Mouse (Mus musculus) heart, embryonic 10.5 days (tissue): ENCODE results near the gene Ankrd17. TPM values are rescaled to one million over a fixed set of nuclear protein-coding genes. Genes with fewer than 3 reads are reported as not detected.

Experiments used
- DNase-seq: peaks from one replicate; pipeline ENCODE4 v3.0.0-alpha.2; 2017; ENCODE audit warnings: low spot score
- H3K27ac ChIP-seq: fragments of 300-500 bp; sonication (generic); 2 replicates; pipeline ENCODE4 v1.5.1; 2016; ENCODE audit warnings: mild to moderate bottlenecking
- H3K27me3 ChIP-seq: fragments of 300-500 bp; sonication (generic); 2 replicates; pipeline ENCODE4 v1.6.1; 2016; ENCODE audit warnings: mild to moderate bottlenecking; ENCODE audit not compliant: poor library complexity, insufficient read depth, severe bottlenecking
- H3K36me3 ChIP-seq: fragments of 300-500 bp; sonication (generic); 2 replicates; pipeline ENCODE4 v1.6.1; 2016; ENCODE audit warnings: mild to moderate bottlenecking, moderate library complexity
- H3K4me1 ChIP-seq: fragments of 300-500 bp; sonication (generic); 2 replicates; pipeline ENCODE4 v1.6.1; 2016; ENCODE audit warnings: mild to moderate bottlenecking
- H3K4me3 ChIP-seq: fragments of 300-500 bp; sonication (generic); 2 replicates; pipeline ENCODE4 v1.5.1; 2016; ENCODE audit warnings: mild to moderate bottlenecking, moderate library complexity
- H3K9me3 ChIP-seq: fragments of 300-500 bp; sonication (generic); 2 replicates; pipeline ENCODE4 v1.6.1; 2016; ENCODE audit warnings: mild to moderate bottlenecking, moderate library complexity
- WGBS: fragments of 180-500 bp; shearing (Covaris S2); methylation state at CpG from one replicate; pipeline ENCODE4 v1.1.7; 2016; 5-methylcytosine and 5-hydroxymethylcytosine counted together
- polyA plus RNA-seq: library from polyadenylated mRNA; unstranded; fragments of >200 nt; fragmentation: Nextera tagmentation; extraction: Ambion mirVana; gene quantifications from 2 replicates; pipeline ENCODE4 v1.2.1, GENCODE M21; 2016

The Ankrd17 gene
- polyA plus RNA-seq, 1 experiment from 2014 or later = 26.0 TPM

DNA sequence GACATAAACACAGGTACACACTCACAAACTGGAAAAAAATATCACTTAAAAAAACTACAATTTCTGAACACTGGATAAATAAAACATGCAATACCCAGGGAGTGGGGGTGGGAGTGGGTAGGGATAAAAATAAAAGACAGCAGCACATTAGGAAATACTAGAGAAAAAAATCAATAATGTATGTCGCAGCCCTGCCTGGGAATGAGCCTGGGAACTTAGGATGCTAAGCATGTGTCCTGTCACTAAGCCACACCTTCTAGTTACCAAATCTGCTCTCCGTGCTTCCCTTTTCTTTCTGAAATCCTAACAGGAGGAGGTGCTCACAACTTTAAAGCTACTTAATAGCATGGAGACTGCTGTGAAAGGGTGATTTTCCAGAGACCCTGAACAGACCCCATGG, 136.6 kb downstream of the Ankrd17 start:
- no peak overlapping the region for H3K4me3 ChIP-seq
- WGBS = 90% methylated on average over 2 of the region's 2 CpGs
- no peak overlapping the region for H3K27ac ChIP-seq
- DNase-seq = no peak
- H3K27me3 ChIP-seq = no peaks in the 10 kb centered on the region
- H3K4me1 ChIP-seq = no peaks in the 10 kb centered on the region
- no peaks in the 10 kb centered on the region for H3K9me3 ChIP-seq
- peaks cover 84% of the 10 kb centered on the region for H3K36me3 ChIP-seq

DNA sequence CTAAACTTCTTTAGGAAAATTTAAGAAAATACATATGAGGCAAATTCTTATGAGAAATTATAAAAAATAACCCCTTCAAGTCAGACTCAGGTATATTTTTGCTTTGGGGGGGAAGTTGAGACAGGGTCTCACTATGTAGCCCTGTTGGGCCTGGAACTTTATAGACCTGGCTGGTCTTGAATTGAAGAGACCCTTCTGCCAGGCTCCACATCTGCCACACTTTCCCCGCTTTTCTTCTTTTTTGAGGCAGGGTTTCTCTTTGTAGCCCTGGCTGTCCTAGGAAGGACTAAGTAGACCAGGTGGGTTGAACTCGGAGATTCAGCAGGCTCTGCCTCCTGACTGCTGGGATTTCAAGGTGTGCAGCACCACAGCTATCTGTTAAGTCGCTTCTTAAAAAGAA, 139.7 kb downstream of the Ankrd17 start:
- H3K4me3 ChIP-seq = no peak overlapping the region
- H3K9me3 ChIP-seq = no peaks in the 10 kb centered on the region
- 92% methylated on average over 3 of the region's 3 CpGs for WGBS
- H3K27me3 ChIP-seq = no peaks in the 10 kb centered on the region
- peaks cover 62% of the 10 kb centered on the region for H3K36me3 ChIP-seq
- peaks cover 7% of the 10 kb centered on the region for H3K4me1 ChIP-seq
- H3K27ac ChIP-seq = no peak overlapping the region
- no peak for DNase-seq

DNA sequence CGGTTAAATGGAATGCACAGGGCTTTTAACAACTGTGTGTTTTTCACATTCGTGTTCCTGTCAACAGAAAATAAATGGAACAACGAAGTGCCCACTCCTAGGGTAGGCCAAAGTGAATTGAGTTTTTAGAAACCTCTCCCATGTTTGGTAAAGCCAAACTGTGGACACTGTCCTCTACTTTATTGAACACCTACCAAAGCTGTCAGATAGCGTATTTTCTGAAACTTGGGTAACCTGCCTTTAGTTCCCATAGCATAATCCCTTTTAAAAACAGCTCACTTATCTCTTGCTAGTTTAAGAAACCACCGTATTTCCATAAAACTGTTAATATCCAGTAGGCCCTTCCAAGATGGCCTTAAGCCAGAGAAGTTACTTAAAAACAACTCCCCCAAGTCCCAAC, 141.6 kb downstream of the Ankrd17 start:
- no peak for DNase-seq
- Histone ChIP-seq H3K4me1 (peaks cover 7% of the 10 kb centered on the region), H3K27ac (no peak overlapping the region), H3K9me3 (no peaks in the 10 kb centered on the region), H3K27me3 (no peaks in the 10 kb centered on the region), H3K36me3 (peaks cover 52% of the 10 kb centered on the region), H3K4me3 (peak overlapping the region; percentile 92; the same call in 1 of the 2 replicates)
- WGBS = 81% methylated on average over 5 of the region's 5 CpGs

DNA sequence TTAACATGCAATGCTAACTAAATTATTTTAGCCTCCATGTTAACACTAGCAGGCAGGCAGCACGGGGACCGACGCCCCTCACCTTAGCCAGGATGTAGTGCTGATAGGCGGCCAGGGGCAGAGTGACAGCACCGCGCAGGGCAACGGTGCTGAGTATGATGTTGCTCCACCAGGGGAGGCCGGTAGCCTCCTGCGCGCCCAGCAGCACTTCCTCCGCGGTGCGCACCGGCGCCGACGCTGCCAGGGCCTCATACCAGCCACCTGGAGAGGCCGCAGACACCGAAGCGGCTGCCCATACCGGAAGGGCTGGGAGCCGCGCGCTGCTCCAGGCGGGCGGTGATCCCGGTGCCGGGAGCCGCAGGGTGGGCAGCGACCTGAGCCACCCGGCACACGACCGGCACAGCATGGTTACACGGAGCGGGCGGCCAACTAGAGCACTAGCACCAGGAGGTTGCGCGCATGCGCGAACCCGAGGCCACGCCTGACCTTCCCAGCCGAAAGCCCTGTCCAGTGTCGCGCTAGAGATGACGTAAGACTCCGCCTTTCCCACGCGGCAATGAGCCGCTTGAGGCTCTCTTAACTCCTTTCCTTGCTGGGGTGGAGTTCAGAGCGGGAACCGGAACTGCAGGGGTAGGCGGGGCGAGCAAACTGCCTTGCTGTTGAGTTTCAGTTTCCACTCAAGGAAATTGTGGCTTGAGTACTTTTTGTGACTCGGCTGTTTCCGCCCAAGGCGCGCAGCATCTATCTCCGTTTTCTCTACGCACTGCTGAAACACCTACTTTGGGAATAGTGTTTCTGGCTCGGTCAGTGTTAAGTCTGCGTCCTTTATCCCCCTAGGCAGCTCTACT, 142.6 kb downstream of the Ankrd17 start, which contains the start of gene Cox18:
Gene Cox18 (minus strand): TSS at position 468 of the 848 bp plus-strand sequence.
- Histone ChIP-seq H3K27me3 (no peaks in the 10 kb centered on the region), H3K36me3 (peaks cover 52% of the 10 kb centered on the region), H3K4me1 (peaks cover 7% of the 10 kb centered on the region), H3K27ac (peak within 1 kb of the TSS; percentile 94), H3K4me3 (peak within 1 kb of the TSS; percentile 92), H3K9me3 (no peaks in the 10 kb centered on the region)
- peak; percentile 99 for DNase-seq
- WGBS = under 1% methylated on average over 62 of the region's 62 CpGs

DNA sequence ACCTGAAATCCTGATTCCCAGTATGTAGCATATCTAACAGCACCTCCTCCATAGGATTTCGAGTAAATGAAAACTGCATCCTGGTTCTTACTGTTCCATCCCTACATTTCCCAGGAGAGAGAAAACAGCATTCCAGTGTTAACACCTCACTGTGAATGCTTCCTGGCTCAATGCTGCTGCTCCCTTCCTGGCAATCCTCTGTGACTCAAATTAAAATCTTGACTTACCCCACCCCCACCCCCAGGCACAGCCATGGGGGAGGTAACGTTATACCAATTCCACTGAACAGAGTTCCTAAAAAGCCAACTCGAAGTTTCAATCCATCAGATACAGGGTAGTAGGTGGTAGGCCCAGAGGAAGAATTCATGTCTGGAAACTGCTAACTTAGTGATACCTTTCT, 143.4 kb downstream of the Ankrd17 start:
- H3K36me3 ChIP-seq = peaks cover 53% of the 10 kb centered on the region
- no peak for DNase-seq
- WGBS = 35% methylated on average over 3 of the region's 3 CpGs
- H3K4me3 ChIP-seq = peak overlapping the region; percentile 92
- H3K27me3 ChIP-seq = no peaks in the 10 kb centered on the region
- peak overlapping the region; percentile 94 for H3K27ac ChIP-seq
- no peaks in the 10 kb centered on the region for H3K9me3 ChIP-seq
- H3K4me1 ChIP-seq = peaks cover 7% of the 10 kb centered on the region

DNA sequence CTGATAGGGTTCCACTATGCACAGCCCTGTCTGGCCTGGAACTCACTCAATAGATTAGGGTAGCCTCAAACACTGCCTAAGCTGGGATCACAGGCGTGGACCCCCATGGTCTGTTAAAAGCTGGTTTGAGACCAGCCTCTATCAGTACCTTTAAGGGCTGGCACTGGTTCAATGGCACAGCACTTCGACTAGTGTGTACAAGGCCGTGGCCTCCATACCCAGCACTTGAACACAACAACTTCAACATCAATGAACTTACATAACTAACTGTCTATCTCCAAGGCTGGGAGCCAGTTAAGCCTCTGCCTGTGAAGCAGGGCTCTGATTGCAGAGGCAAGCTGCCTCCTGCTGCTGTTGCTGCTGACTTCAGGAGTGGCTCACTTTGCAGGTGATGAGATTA, 148.6 kb downstream of the Ankrd17 start:
- Histone ChIP-seq H3K36me3 (peaks cover 76% of the 10 kb centered on the region), H3K27me3 (no peaks in the 10 kb centered on the region), H3K9me3 (no peaks in the 10 kb centered on the region), H3K4me1 (peaks cover 2% of the 10 kb centered on the region; the same call in 1 of the 2 replicates), H3K4me3 (no peak overlapping the region), H3K27ac (no peak overlapping the region)
- WGBS = 92% methylated on average over 3 of the region's 3 CpGs
- no peak for DNase-seq

DNA sequence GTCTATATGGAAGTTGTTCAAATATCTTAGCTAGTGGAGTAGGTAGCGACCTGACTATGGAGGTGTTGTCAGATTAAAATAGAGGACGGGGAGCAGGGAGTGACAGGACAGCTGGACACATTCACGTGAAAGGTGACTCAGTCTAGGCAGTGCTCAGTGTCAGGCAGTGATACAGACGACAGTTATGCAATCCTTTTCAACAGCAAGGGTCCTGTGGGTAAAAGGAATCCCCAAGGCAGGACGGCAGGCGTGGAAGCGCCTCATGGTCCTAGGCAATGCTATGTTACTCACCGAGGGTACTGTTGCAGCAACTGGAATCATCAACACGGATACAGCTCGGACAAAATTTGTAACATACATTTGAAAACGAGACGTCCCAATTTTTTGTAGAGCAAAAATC, 149.2 kb downstream of the Ankrd17 start:
- WGBS = 92% methylated on average over 12 of the region's 12 CpGs
- Histone ChIP-seq H3K4me3 (no peak overlapping the region), H3K9me3 (no peaks in the 10 kb centered on the region), H3K36me3 (peaks cover 76% of the 10 kb centered on the region), H3K27ac (no peak overlapping the region), H3K27me3 (no peaks in the 10 kb centered on the region), H3K4me1 (no peaks in the 10 kb centered on the region)
- no peak for DNase-seq

DNA sequence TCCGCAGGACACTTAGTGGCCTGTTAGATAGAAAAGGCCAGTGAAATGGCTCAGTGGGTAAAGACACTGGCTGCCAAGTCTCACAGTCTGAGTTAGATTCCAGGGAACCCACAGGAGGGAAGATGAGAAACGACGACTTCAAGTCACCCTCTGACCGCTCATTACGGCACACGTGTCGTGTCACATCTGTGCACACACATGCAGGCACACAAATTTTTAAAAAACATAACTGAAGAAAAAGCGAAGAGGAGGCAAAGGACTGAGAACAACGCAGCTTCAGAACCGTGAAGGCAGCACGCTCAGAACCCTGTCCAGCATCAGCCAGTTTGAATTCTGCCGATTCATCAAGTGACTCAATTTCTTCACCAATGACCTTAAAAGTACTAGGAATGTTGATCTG, 153.0 kb downstream of the Ankrd17 start:
- no peaks in the 10 kb centered on the region for H3K4me1 ChIP-seq
- no peaks in the 10 kb centered on the region for H3K27me3 ChIP-seq
- H3K27ac ChIP-seq = no peak overlapping the region
- no peak for DNase-seq
- 93% methylated on average over 12 of the region's 12 CpGs for WGBS
- H3K4me3 ChIP-seq = no peak overlapping the region
- peaks cover 50% of the 10 kb centered on the region for H3K36me3 ChIP-seq
- no peaks in the 10 kb centered on the region for H3K9me3 ChIP-seq

DNA sequence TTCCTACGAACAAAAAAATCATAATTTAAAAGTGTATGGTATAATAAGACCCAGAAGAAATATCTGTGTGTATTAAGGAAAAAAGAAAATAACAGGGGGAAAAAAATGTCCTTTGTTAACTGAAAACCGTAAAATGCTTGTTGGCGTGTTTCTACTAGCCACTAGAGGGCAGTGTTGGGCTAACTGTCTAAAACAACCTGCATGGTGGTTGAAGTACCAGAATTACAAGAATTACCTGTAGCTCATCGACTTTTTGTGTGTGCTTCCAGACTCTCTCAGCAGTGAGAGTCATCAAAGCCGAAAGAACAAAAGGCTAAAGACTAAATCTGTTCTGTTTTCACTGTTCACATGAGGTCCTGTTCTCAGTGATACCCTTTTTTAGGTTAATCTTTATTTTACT, 163.2 kb downstream of the Ankrd17 start:
- DNase-seq = no peak
- Histone ChIP-seq H3K9me3 (no peaks in the 10 kb centered on the region), H3K4me3 (no peak overlapping the region), H3K36me3 (no peaks in the 10 kb centered on the region), H3K27me3 (no peaks in the 10 kb centered on the region), H3K4me1 (no peaks in the 10 kb centered on the region), H3K27ac (no peak overlapping the region)
- WGBS = 22% methylated on average over 5 of the region's 5 CpGs

DNA sequence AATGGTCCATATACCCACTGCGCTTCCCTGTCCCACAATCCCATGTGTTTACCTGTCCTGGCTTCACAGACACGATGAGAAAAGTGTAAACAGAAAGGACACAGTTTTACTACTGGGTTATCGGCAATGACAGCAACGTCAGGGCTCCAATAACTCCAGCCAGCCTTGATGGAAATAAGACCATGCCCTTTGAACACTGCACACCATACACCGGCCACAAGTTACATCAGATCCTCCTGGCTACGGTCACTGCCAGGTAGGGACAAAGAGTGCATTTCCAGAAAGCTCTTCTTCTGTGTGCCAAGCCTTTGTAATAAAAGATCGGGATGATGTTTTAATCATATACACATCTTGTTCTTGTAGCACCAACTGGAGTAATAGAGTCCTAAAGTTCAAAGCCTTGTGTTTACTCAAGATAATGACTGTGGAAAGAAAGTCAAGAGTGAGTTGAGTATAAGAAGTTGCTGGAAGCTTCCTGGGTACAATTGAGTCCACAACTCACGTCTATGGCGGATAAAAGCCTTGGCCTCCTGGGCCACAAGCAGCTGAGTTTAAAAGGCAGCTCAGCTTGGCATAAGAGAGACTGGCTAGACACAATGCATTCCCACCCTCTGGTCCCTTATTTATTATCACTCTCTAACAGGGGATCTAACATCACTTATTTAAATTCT, 163.8 kb downstream of the Ankrd17 start:
- no peaks in the 10 kb centered on the region for H3K36me3 ChIP-seq
- WGBS = 82% methylated on average over 9 of the region's 9 CpGs
- no peaks in the 10 kb centered on the region for H3K9me3 ChIP-seq
- H3K27me3 ChIP-seq = no peaks in the 10 kb centered on the region
- H3K27ac ChIP-seq = no peak overlapping the region
- no peak for DNase-seq
- no peak overlapping the region for H3K4me3 ChIP-seq
- H3K4me1 ChIP-seq = no peaks in the 10 kb centered on the region

DNA sequence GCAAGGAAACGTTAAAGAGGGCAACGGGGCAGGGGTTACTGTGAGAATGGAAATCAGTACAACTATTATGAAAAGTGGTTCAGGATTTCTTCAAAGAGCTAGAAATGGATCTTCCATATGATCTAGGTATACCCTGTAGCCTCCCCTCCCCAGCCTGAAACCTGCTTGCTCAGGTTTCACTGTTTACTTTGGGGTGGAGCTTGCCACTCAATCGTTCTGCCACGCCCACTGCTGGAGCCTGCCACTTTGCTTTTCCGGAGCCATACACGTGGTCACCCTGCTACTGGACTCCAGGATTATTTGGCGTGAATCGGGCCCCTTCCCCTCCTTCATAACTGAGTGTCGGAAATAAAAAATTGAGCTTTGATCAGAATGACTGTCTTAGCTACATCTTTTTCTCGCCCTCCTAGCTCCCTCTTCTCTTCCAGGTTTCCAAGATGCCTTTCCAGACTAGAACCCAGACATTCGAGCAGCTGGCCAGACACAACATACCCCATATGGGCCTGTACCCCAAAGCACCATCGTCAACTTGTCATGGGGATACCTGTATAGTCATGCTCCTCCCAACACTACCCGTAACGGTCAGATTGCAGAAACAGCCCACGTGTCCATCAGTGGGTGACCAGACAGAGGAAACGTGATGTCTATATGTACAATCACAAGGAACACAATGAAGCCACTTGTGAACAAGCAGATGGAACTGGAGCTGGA, 166.3 kb downstream of the Ankrd17 start:
- no peak overlapping the region for H3K27ac ChIP-seq
- H3K27me3 ChIP-seq = no peaks in the 10 kb centered on the region
- WGBS = 52% methylated on average over 16 of the region's 16 CpGs
- H3K4me3 ChIP-seq = no peak overlapping the region
- H3K9me3 ChIP-seq = no peaks in the 10 kb centered on the region
- no peak for DNase-seq
- H3K36me3 ChIP-seq = no peaks in the 10 kb centered on the region
- H3K4me1 ChIP-seq = no peaks in the 10 kb centered on the region

DNA sequence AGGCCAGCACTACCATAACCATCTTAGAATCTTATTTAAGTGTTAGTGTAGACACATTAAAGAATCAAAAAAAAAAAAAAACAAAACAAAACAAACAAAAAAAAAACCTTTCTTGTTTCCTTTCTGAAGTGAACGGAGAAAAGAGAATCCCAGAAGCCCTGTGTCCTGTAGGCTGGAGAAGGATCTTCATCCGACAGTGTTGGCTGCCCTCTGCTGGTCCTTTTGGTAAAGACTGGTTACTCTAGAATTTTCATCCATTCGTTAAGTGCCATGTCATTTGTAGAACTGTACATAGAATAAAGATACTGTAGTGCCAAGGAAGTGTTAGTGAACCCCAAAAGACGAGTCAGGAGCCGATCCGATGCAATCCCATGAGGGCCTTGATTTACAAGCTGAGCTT, 171.5 kb downstream of the Ankrd17 start:
- no peak for DNase-seq
- no peaks in the 10 kb centered on the region for H3K4me1 ChIP-seq
- no peaks in the 10 kb centered on the region for H3K36me3 ChIP-seq
- no peak overlapping the region for H3K27ac ChIP-seq
- 22% methylated on average over 6 of the region's 6 CpGs for WGBS
- no peaks in the 10 kb centered on the region for H3K27me3 ChIP-seq
- H3K9me3 ChIP-seq = no peaks in the 10 kb centered on the region
- H3K4me3 ChIP-seq = no peak overlapping the region

DNA sequence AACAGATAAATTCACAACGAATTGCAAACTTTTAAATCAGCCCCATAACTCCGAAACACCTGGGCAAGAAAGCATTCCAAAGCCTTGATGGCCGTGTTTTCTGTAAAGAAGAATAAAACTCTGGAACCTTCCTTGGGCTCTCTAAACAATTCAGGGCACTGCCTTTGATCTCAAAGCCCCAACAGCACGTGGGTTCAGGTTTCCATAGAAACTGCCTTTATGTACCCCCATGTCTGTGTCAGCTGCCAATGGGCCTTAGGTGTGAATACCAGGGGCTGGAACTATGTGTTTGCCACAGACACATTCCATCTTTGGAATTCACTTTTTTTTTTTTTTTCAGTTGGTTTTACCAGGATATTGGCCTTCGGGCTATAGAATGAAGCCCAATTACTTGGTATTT, 183.6 kb downstream of the Ankrd17 start:
- no peak overlapping the region for H3K4me3 ChIP-seq
- DNase-seq = no peak
- H3K4me1 ChIP-seq = no peaks in the 10 kb centered on the region
- H3K27me3 ChIP-seq = no peaks in the 10 kb centered on the region
- no peak overlapping the region for H3K27ac ChIP-seq
- H3K9me3 ChIP-seq = no peaks in the 10 kb centered on the region
- no peaks in the 10 kb centered on the region for H3K36me3 ChIP-seq
- WGBS = 76% methylated on average over 5 of the region's 5 CpGs
